In genomic region chr2:59258821-59259231, GRCm38 (mm10) we compare ENCODE assay signal across 12 mouse cellular contexts.
DNase-seq lines count a peak whose midpoint lies in the region; ATAC-seq and TF ChIP-seq lines count a peak whose summit lies in the region.
"Had no signal": no experiment of that assay in that cellular context is flagged by ENCODE, and none has a peak within 500 bp of the region (broad histone marks: within the 10 kb centered on the region; RNA-seq: fewer than 3 reads in every experiment).

No protein-coding gene starts in this region.

- H3K36me3 ChIP-seq in forebrain, embryonic 13.5 days (ENCODE audit: poor library complexity, severe bottlenecking) = no peaks in the 10 kb centered on the region
- H3K36me3 ChIP-seq in forebrain, embryonic 12.5 days (replicated peaks) = no peaks in the 10 kb centered on the region
- no peaks in the 10 kb centered on the region for H3K36me3 ChIP-seq in kidney, postnatal 0 days (ENCODE audit: insufficient read depth, low read length)
- H3K36me3 ChIP-seq: intestine, embryonic 15.5 days; neural tube, embryonic 12.5 days had no signal

- ATAC-seq in forebrain, embryonic 13.5 days = 0 out of 2 replicates have a peak, but pooled peaks have one; percentile 20
- no peak for ATAC-seq in forebrain, embryonic 12.5 days (ENCODE audit: low FRiP score)
- ATAC-seq in kidney, postnatal 0 days (replicated peaks; ENCODE audit: low FRiP score, low read depth) = peak; percentile 53
- no peak for ATAC-seq in activated CD4-positive, CD25-positive, alpha-beta regulatory T cell, adult 4 months
- ATAC-seq: intestine, embryonic 15.5 days had no signal

- H3K4me2 ChIP-seq in forebrain, embryonic 13.5 days = no peak overlapping the region
- no peak overlapping the region for H3K4me2 ChIP-seq in forebrain, embryonic 12.5 days
- H3K4me2 ChIP-seq in kidney, postnatal 0 days (ENCODE audit: low read length) = no peak overlapping the region
- H3K4me2 ChIP-seq: intestine, embryonic 15.5 days; neural tube, embryonic 12.5 days had no signal

- no peaks in the 10 kb centered on the region for H3K27me3 ChIP-seq in forebrain, embryonic 13.5 days
- no peaks in the 10 kb centered on the region for H3K27me3 ChIP-seq in forebrain, embryonic 12.5 days
- no peaks in the 10 kb centered on the region for H3K27me3 ChIP-seq in kidney, postnatal 0 days (ENCODE audit: insufficient read depth, low read length)
- H3K27me3 ChIP-seq: intestine, embryonic 15.5 days; neural tube, embryonic 12.5 days had no signal

- peaks cover 6% of the 10 kb centered on the region for H3K4me1 ChIP-seq in forebrain, embryonic 13.5 days
- H3K4me1 ChIP-seq in forebrain, embryonic 12.5 days = peaks cover 7% of the 10 kb centered on the region
- no peaks in the 10 kb centered on the region for H3K4me1 ChIP-seq in kidney, postnatal 0 days (replicated peaks; ENCODE audit: insufficient read depth, low read length)
- H3K4me1 ChIP-seq in cortical plate, adult 2 months (ENCODE audit: control insufficient read depth, insufficient read depth, low read length) = peaks cover 7% of the 10 kb centered on the region
- H3K4me1 ChIP-seq: intestine, embryonic 15.5 days had no signal

- TF ChIP-seq POLR2A in cortical plate, adult 2 months (IDR thresholded peaks at IDR 0.05; ENCODE audit: extremely low read depth, insufficient read depth, low read length) = no peak

- H3K27ac ChIP-seq in forebrain, embryonic 13.5 days = no peak overlapping the region
- H3K27ac ChIP-seq in forebrain, embryonic 12.5 days = no peak overlapping the region
- no peak overlapping the region for H3K27ac ChIP-seq in kidney, postnatal 0 days
- H3K27ac ChIP-seq in cortical plate, adult 2 months (ENCODE audit: insufficient read depth, low read length) = peak overlapping the region; percentile 2; the same call in 1 of the 2 replicates
- H3K27ac ChIP-seq: intestine, embryonic 15.5 days; liver, embryonic 14.5 days; neural tube, embryonic 12.5 days had no signal

- intact Hi-C loops in left cerebral cortex, postnatal 4 days (cut with DNase I) = no loop called here

- H3K9me3 ChIP-seq in forebrain, embryonic 13.5 days (replicated peaks) = no peaks in the 10 kb centered on the region
- H3K9me3 ChIP-seq in forebrain, embryonic 12.5 days = no peaks in the 10 kb centered on the region
- H3K9me3 ChIP-seq in kidney, postnatal 0 days (replicated peaks; ENCODE audit: low read length) = no peaks in the 10 kb centered on the region
- H3K9me3 ChIP-seq: intestine, embryonic 15.5 days; neural tube, embryonic 12.5 days had no signal

- WGBS in forebrain, embryonic 13.5 days = 74% methylated on average over 6 of the region's 6 CpGs
- 77% methylated on average over 6 of the region's 6 CpGs for WGBS in forebrain, embryonic 12.5 days
- 51% methylated on average over 6 of the region's 6 CpGs for WGBS in kidney, postnatal 0 days

- no peak overlapping the region for H3K4me3 ChIP-seq in forebrain, embryonic 13.5 days
- H3K4me3 ChIP-seq in forebrain, embryonic 12.5 days (replicated peaks) = no peak overlapping the region
- H3K4me3 ChIP-seq in kidney, postnatal 0 days (replicated peaks; ENCODE audit: low read depth, low read length) = no peak overlapping the region
- no peak overlapping the region for H3K4me3 ChIP-seq in cortical plate, adult 2 months (ENCODE audit: insufficient read depth, low read length)
- H3K4me3 ChIP-seq: intestine, embryonic 15.5 days; neural tube, embryonic 12.5 days had no signal

- H3K9ac ChIP-seq in forebrain, embryonic 13.5 days = no peak overlapping the region
- H3K9ac ChIP-seq in forebrain, embryonic 12.5 days = no peak overlapping the region
- H3K9ac ChIP-seq in kidney, postnatal 0 days (ENCODE audit: low read depth, low read length) = no peak overlapping the region
- H3K9ac ChIP-seq: intestine, embryonic 15.5 days; liver, embryonic 14.5 days; neural tube, embryonic 12.5 days had no signal

- TF ChIP-seq CTCF in kidney, postnatal 0 days (IDR thresholded peaks at IDR 0.05; ENCODE audit: low read depth) = no peak
- TF ChIP-seq CTCF in cortical plate, adult 2 months (IDR thresholded peaks at IDR 0.05; ENCODE audit: extremely low read depth, insufficient read depth, low read length) = no peak

- peak; percentile 22 for DNase-seq in kidney, postnatal 0 days (ENCODE audit: low spot score)
- DNase-seq in kidney, postnatal 36 days = no peak
- peak; percentile 8 for DNase-seq in left cerebral cortex, postnatal 4 days
- DNase-seq in cerebellum, postnatal 4 days (ENCODE audit: low spot score in 2 of 2) = no peak
- DNase-seq: embryo, embryonic 11 days had no signal

Comparison
In these comparisons a context has a peak if more than half of its experiments do, and no peak if none do; other contexts are left out.
1. ATAC-seq: peak in forebrain, embryonic 13.5 days (single experiment) and kidney, postnatal 0 days (single experiment); none in forebrain, embryonic 12.5 days (single experiment) and activated CD4-positive, CD25-positive, alpha-beta regulatory T cell, adult 4 months (single experiment).
2. DNase-seq: peak in kidney, postnatal 0 days (single experiment) and left cerebral cortex, postnatal 4 days (single experiment); none in kidney, postnatal 36 days (0 of 2) and cerebellum, postnatal 4 days (0 of 2).